Mouse (Mus musculus): Measurements from ENCODE around the gene Smarcd1.
"Not testable (repeated sequence)": the region's sequence is repeated elsewhere in the genome, so short reads cannot be mapped to it uniquely, and the experiment has no call there.

Smarcd1 gene

DNA sequence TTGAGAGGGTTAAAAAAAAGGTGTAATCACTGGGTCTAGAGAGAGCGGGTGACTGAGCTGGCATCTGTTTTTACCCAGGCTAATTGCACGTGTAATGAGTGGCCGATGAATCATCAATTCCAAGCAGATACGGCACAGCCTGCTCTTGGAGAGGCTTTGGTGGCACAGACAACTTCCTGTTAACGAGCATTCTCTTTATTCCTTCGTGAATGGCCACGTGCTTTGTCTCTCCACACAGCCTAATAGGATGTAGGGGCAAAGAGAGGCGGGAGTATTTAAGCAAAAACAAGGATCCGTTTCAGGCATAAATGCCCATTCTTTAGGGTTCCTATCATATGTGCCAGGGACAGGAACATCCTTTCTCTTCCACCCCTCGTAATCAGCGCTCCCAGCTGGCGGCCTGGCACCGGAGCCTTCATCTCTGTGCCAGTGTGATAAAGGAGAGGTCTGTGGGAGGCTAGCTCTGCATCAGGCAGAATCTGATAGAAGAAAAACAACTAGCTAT lies 13.5 kb downstream of the Smarcd1 start:
- no peak for DNase-seq

DNA sequence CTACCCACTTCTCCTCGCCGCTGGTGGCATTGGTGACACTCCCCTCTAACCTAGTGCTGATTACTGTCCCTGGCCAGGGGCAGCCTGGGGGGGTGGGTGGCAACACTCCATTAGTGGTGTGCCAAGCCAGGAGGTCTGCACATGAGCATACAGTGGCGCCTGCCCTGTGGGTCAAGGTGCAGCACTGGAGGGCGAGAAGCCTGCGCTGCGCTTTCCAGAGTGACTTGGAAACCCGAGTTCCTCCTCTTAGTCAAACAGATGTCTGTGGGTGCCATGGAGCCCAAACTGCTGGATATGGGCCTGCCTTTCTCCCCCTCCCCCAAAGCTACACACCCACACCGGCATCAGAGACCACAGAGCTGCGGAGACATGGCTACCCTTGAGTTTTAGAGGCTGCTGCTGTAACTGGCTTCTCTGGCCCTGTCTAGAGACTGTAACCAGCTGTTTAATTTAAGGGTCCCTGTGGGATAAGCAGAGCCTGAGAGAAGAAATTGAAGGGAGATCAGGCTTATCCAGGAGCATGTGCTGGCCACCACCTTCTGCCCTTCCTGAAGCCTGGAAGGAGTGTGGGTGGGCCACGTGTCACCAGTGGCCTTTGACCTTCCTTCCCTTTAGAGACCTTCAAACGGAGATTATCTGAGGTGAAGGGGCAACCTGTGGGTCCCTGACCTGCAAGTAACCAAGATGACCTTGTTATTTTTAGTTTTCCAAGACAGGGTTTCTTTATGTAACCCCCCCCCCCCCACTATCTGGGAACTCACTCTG lies 14.2 kb downstream of the Smarcd1 start:
- DNase-seq = no peak

GRCm38 (mm10) chr15:99716814-99717213 lies 14.9 kb downstream of the Smarcd1 start:
- DNase-seq = no peak

GRCm38 (mm10) chr15:99717386-99718334 lies 15.7 kb downstream of the Smarcd1 start, which contains the start of gene Gpd1:
TSS of gene Gpd1 (plus strand) at chr15:99717515.
- DNase-seq = no peak

- DNase-seq = no peak
Observed at GRCm38 (mm10) chr15:99718461-99719021, 16.6 kb downstream of the Smarcd1 start.

- DNase-seq = no peak
Observed at GRCm38 (mm10) chr15:99719865-99720264, 17.9 kb downstream of the Smarcd1 start.

DNA sequence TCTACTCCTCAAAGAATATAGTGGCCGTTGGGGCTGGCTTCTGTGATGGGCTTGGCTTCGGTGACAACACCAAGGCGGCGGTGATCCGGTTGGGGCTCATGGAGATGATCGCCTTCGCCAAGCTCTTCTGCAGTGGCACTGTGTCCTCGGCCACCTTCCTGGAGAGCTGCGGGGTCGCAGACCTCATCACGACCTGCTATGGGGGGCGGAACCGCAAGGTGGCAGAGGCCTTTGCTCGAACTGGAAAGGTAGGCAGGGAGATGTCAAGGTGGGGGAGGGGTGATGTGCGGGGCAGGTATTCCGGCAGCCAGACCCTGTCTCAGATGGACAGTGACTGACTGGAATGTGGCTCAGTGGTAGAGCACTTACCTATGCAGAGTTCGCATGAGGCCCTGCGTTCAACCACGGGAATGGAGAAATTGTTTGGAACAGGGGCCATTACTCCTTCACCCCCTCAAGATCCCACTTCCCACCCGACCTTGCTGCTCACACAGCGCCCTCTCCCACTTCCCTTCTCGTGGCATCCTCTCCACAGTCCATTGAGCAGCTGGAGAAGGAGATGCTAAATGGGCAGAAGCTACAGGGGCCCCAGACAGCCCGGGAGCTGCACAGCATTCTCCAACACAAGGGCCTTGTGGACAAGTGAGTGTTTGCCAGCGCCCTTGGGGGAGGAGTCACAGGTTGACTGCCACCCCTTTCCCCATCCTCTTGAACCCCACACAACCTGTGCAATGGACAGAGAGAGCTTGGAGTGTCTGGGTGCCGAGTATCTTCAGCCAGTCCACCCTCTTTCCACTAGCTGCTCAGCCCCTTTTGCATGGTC lies 20.2 kb downstream of the Smarcd1 start:
- no peak for DNase-seq

DNA sequence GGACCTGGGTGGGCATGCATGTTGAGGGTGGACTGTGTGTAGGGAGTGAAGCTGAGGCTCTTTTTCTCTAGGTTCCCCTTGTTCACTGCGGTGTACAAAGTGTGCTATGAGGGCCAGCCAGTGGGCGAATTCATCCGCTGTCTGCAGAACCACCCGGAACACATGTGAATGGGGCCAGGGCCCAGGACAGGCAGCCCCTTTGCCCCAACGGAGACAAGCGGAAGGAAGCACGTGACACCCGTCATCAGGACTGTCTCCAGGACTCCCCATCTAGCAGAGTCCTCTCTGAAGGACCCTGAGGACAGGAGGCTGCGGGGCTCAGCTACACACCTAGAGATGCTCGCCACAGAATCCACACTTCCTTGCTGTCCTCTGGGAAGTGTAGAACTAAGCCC lies 21.2 kb downstream of the Smarcd1 start:
- DNase-seq = no peak

DNA sequence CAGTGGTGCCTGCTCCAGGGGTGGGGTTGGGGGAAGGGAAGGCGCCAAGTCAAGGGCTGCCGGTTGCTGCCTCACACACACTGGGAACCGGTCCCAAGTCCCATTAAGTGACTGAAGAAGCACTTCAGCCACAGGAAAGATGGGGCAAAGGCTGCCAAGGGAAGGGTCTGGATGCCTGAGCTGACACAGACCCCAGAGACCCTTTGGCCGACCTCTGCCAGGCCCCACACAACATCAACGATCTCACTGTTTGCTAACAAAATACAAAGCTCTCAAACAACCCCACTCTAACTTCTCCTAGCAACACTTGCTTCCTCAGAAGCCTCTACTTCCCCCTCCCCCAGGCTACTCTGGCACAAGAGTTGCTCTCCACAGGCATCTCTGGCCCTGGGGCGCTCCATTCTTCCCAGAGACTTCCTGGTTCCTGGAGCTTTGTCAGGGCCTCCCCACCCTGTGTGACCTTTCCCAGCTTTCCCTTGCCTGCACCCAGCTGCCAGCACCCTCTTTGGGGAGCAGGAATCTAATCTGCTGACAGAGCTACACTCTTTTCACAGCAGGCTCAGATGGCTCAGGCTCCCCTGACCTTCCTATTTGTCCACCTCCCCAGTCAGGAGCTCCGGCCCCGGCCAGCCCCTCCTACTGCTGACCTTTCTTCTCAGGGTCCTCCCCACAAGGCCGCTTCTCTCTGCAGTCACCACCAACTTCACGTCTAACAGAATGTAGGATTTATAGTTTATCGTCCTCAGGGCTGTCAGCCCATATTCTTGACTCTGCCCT lies 21.8 kb downstream of the Smarcd1 start:
- no peak for DNase-seq

GRCm38 (mm10) chr15:99724292-99725021 lies 22.5 kb downstream of the Smarcd1 start:
- DNase-seq = peak in 1 of 2 experiments; percentile 60

DNA sequence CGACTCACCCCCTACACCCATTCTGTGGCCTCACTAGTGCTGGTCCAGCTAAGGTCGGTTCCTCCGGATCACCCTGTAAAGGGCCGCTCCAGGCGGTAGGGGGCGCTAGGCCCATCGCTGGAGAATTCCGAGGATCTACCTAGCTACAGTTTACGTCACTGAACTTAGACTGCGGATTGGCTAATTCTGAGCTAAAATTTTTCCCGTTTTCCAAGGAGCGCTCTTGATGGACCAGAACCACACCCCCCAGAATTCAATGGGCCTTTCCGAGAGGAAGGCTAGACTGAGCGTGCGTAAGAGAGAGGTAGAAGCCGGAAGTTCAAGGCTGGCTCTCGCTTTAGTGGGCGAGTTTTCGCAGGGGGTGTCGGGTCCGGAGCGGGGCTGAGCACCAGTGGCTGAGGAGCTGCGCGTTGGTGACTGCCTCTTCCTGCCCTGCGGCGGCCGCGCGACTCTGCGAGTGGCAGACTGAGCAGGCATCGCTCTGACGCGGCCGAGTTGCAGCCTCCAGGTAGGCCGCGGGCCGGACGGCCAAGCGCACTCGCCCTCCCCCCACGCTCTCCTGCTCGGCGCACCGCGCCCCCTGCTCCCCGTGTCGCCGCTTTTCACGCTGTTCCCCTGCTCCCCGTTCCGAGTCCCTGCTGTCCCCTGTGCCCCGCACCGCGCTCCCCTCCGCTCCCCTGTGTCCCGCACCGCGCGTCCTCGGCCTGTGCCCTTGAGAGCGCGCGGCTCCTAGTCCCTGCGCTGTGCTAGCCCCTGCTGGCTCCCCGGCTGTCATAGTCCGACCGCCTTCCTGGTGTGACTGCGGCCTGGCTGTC lies 23.6 kb downstream of the Smarcd1 start, which contains the start of gene Cox14:
TSS of gene Cox14 (plus strand) at position 278 of the 815 bp plus-strand sequence.
- peak; percentile 87 to 94 for DNase-seq

- no peak for DNase-seq
Observed at GRCm38 (mm10) chr15:99726549-99726948, 24.6 kb downstream of the Smarcd1 start.

GRCm38 (mm10) chr15:99727039-99727438 lies 25.1 kb downstream of the Smarcd1 start:
- not testable (repeated sequence) for DNase-seq

DNA sequence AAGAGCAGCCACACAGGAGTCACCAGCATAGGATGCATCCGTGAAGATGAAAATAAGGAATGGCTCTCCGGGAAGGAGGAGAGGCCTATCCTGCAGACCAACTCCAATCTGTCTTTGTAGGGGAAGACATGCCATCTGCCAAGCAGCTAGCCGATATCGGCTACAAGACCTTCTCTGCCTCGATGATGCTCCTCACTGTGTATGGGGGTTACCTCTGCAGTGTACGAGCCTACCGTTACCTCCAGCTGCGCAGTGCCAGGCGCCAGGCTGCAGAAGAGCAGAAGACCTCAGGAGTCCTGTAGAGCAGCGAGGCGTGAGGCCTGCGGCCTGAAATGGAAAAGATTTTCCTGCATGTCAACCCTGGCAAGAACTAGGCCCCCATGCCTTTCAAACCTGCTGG lies 25.6 kb downstream of the Smarcd1 start:
- no peak for DNase-seq

- DNase-seq = no peak
Observed at GRCm38 (mm10) chr15:99728211-99728610, 26.3 kb downstream of the Smarcd1 start.

GRCm38 (mm10) chr15:99729056-99729783 lies 27.3 kb downstream of the Smarcd1 start:
- DNase-seq = no peak

DNA sequence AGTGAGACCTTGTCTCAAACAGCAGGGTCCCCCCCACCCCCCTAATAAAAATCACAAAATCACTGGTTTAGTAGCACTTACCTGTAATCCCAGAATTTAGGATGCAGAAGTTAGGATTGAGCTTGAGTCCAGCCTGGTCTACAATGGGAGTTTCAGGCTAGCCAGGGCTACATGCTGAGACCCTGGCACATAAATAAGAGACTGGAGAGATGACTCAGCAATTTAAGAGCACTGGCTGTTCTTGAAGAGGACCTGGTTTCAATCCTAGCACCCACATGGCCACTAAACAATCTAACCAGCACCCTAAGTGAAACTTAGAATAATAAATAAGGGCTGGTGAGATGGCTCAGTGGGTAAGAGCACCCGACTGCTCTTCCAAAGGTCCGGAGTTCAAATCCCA lies 29.2 kb downstream of the Smarcd1 start:
- no peak for DNase-seq

- DNase-seq = no peak
Observed at GRCm38 (mm10) chr15:99731678-99732077, 29.7 kb downstream of the Smarcd1 start.

DNA sequence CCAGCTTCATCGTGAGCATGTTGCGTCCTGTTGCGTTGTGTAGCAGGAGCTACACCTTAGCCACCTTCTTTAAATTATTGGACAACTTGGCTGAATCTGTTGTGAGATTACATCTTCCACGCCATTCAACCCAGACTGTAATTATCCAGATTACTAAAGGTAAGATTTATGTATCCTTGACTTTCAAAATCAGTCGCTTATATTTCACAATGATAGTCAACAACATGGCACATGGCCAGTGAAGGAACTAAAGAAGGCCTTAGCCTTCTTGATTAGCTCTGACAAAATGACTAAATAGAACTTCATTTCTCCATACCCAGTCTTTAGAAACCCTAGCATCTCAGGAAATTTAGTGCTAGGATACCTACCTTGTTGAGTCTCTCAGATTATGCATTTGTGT lies 31.3 kb downstream of the Smarcd1 start:
- no peak for DNase-seq
